In genomic region chr17:69076747-69077543, GRCm38 (mm10) we compare ENCODE assay signal across 9 mouse cellular contexts. TPM values are rescaled to one million over a fixed set of nuclear protein-coding genes. Genes with fewer than 3 reads are reported as not detected.
DNase-seq lines count a peak whose midpoint lies in the region; ATAC-seq and TF ChIP-seq lines count a peak whose summit lies in the region.
"Had no signal": no experiment of that assay in that cellular context is flagged by ENCODE, and none has a peak within 500 bp of the region (broad histone marks: within the 10 kb centered on the region; RNA-seq: fewer than 3 reads in every experiment).

No protein-coding gene starts in this region.

- H3K27ac ChIP-seq in forebrain, embryonic 11.5 days (ENCODE audit: low read depth, low read length) = no peak overlapping the region
- H3K27ac ChIP-seq in kidney, embryonic 14.5 days (ENCODE audit: low read depth, low read length) = no peak overlapping the region
- H3K27ac ChIP-seq in stomach, postnatal 0 days (replicated peaks) = no peak overlapping the region

- H3K9ac ChIP-seq in forebrain, embryonic 11.5 days (ENCODE audit: low read length) = no peak overlapping the region
- no peak overlapping the region for H3K9ac ChIP-seq in kidney, embryonic 14.5 days (ENCODE audit: low read depth, low read length)
- H3K9ac ChIP-seq in stomach, postnatal 0 days (ENCODE audit: low read length) = no peak overlapping the region

- peaks cover 2% of the 10 kb centered on the region; the same call in 1 of the 2 replicates for H3K4me1 ChIP-seq in forebrain, embryonic 11.5 days (replicated peaks; ENCODE audit: control insufficient read depth, insufficient read depth, low read length)
- 0 out of 2 replicates have a peak, but pooled peaks cover 5% of the 10 kb centered on the region for H3K4me1 ChIP-seq in kidney, embryonic 14.5 days (ENCODE audit: control insufficient read depth, insufficient read depth, low read length)
- no peaks in the 10 kb centered on the region; the same call in 1 of the 2 replicates for H3K4me1 ChIP-seq in stomach, postnatal 0 days (replicated peaks; ENCODE audit: control insufficient read depth, insufficient read depth)
- H3K4me1 ChIP-seq: megakaryocyte, embryonic 14.5 days had no signal

- 2% methylated on average over 25 of the region's 25 CpGs for WGBS in forebrain, embryonic 11.5 days
- 4% methylated on average over 25 of the region's 25 CpGs for WGBS in kidney, embryonic 14.5 days
- 7% methylated on average over 25 of the region's 25 CpGs for WGBS in stomach, postnatal 0 days

- TF ChIP-seq EP300 in stomach, postnatal 0 days (optimal IDR thresholded peaks at IDR 0.05) = no peak

- peak; percentile 3 for DNase-seq in adrenal gland, adult 2 months
- DNase-seq in adrenal gland, adult 18-20 months (ENCODE audit: low spot score in 2 of 2) = no peak
- peak; percentile 15 for DNase-seq in ZHBTc4 (ENCODE audit: low read depth, low spot score)
- DNase-seq in forebrain, embryonic 11.5 days (ENCODE audit: low spot score) = no peak
- DNase-seq in lung, postnatal 10 days = peak; percentile 2
- DNase-seq in stomach, postnatal 0 days (ENCODE audit: low spot score) = peak; percentile 27
- no peak for DNase-seq in ovary, adult 18-20 months (ENCODE audit: low spot score)

- no peaks in the 10 kb centered on the region for H3K36me3 ChIP-seq in forebrain, embryonic 11.5 days (ENCODE audit: control insufficient read depth, insufficient read depth, low read length)
- no peaks in the 10 kb centered on the region for H3K36me3 ChIP-seq in kidney, embryonic 14.5 days (ENCODE audit: control insufficient read depth, insufficient read depth, low read length)
- H3K36me3 ChIP-seq in stomach, postnatal 0 days (ENCODE audit: control insufficient read depth, insufficient read depth, low read length) = no peaks in the 10 kb centered on the region

- peaks cover 30% of the 10 kb centered on the region; the same call in 1 of the 2 replicates for H3K27me3 ChIP-seq in forebrain, embryonic 11.5 days (ENCODE audit: control insufficient read depth, insufficient read depth, low read length)
- H3K27me3 ChIP-seq in kidney, embryonic 14.5 days (ENCODE audit: control insufficient read depth, insufficient read depth, low read length) = peaks cover 41% of the 10 kb centered on the region
- H3K27me3 ChIP-seq in stomach, postnatal 0 days (ENCODE audit: control insufficient read depth, insufficient read depth, low read length) = no peaks in the 10 kb centered on the region

- no peaks in the 10 kb centered on the region for H3K9me3 ChIP-seq in forebrain, embryonic 11.5 days (ENCODE audit: control insufficient read depth, low read length)
- 0 out of 2 replicates have a peak, but pooled peaks cover 2% of the 10 kb centered on the region for H3K9me3 ChIP-seq in kidney, embryonic 14.5 days (ENCODE audit: control insufficient read depth, low read length)
- H3K9me3 ChIP-seq in stomach, postnatal 0 days (ENCODE audit: control insufficient read depth, low read length) = no peaks in the 10 kb centered on the region

- ATAC-seq in forebrain, embryonic 11.5 days (replicated peaks; ENCODE audit: low FRiP score) = no peak
- ATAC-seq in kidney, embryonic 14.5 days (ENCODE audit: low FRiP score, low TSS enrichment) = no peak; the same call in 1 of the 2 replicates
- ATAC-seq in stomach, postnatal 0 days (ENCODE audit: low FRiP score, low TSS enrichment) = no peak

- H3K4me2 ChIP-seq in forebrain, embryonic 11.5 days (ENCODE audit: low read depth, low read length, severe bottlenecking) = peak overlapping the region; percentile 100
- peak overlapping the region; percentile 98 for H3K4me2 ChIP-seq in kidney, embryonic 14.5 days (replicated peaks; ENCODE audit: low read depth, low read length)
- peak overlapping the region; percentile 92 for H3K4me2 ChIP-seq in stomach, postnatal 0 days (replicated peaks; ENCODE audit: low read depth)

- TF ChIP-seq CTCF in stomach, postnatal 0 days (IDR thresholded peaks at IDR 0.05; ENCODE audit: low read depth) = no peak

- peak overlapping the region; percentile 52 for H3K4me3 ChIP-seq in forebrain, embryonic 11.5 days (ENCODE audit: low read depth, low read length)
- peak overlapping the region; percentile 50 for H3K4me3 ChIP-seq in kidney, embryonic 14.5 days (ENCODE audit: low read length)
- H3K4me3 ChIP-seq in stomach, postnatal 0 days (ENCODE audit: low read depth, low read length) = peak overlapping the region; percentile 51
- H3K4me3 ChIP-seq: megakaryocyte, embryonic 14.5 days had no signal

RNA-seq across cellular contexts. Expression of gene Epb41l3, which starts 1.5 kb away (rescaled TPM):
- total RNA-seq in adrenal gland, adult 2 months (2021) = 10 to 100 TPM; 12.4 to 17.9 TPM
- polyA plus RNA-seq in adrenal gland, adult 2 months (2012; rRNA removed) = 2.8 and 5.9 TPM in 2 replicates
- 10 to 100 TPM; 16.2 to 24.2 TPM for total RNA-seq in adrenal gland, adult 18-20 months (2021)
- polyA plus RNA-seq in forebrain, embryonic 11.5 days (2014; fragmentation: Nextera tagmentation; extraction: Ambion mirVana) = 73.9 and 78.4 TPM in 2 replicates
- 17.6 and 29.7 TPM in 2 replicates for polyA plus RNA-seq in kidney, embryonic 14.5 days (2014; fragmentation: Nextera tagmentation; extraction: Ambion mirVana)
- 15.8 and 16.6 TPM in 2 replicates for polyA plus RNA-seq in stomach, postnatal 0 days (2015; fragmentation: Nextera tagmentation; extraction: Ambion mirVana)

Comparison
In these comparisons a context has a peak if more than half of its experiments do, and no peak if none do; other contexts are left out.
1. DNase-seq: peak in adrenal gland, adult 2 months (single experiment), ZHBTc4 (single experiment), lung, postnatal 10 days (single experiment) and stomach, postnatal 0 days (single experiment); none in adrenal gland, adult 18-20 months (0 of 2), forebrain, embryonic 11.5 days (single experiment) and ovary, adult 18-20 months (single experiment).
2. Peak in every context shown above with its lines, with median percentiles within 50 percentile points of each other: H3K4me2 ChIP-seq and H3K4me3 ChIP-seq.